Mouse (Mus musculus) hindbrain, embryonic 14.5 days (tissue): ENCODE measurements around the gene Wnt3a. TPM values are rescaled to one million over a fixed set of nuclear protein-coding genes. Genes with fewer than 3 reads are reported as not detected.

Experiments used
- ATAC-seq: fragments of 200-750 bp; cut with Nextera tagmentation; 2 replicates; pipeline ENCODE4 v1.8.0; 2017; ENCODE audit warnings: moderate number of reproducible peaks, mild to moderate bottlenecking, moderate TSS enrichment, moderate library complexity; ENCODE audit not compliant: low FRiP score
- DNase-seq: peaks from one replicate; pipeline ENCODE4 v3.0.0-alpha.2; 2015; ENCODE audit warnings: low spot score
- H3K27ac ChIP-seq: fragments of 300-500 bp; sonication (generic); 2 replicates; pipeline ENCODE4 v1.5.1; 2014; ENCODE audit warnings: mild to moderate bottlenecking, moderate library complexity
- H3K27me3 ChIP-seq: fragments of 300-500 bp; sonication (generic); 2 replicates; pipeline ENCODE4 v1.6.1; 2014; ENCODE audit warnings: mild to moderate bottlenecking, low read length, mixed read lengths; ENCODE audit not compliant: control insufficient read depth, insufficient read depth
- H3K36me3 ChIP-seq: fragments of 300-500 bp; sonication (generic); replicated peaks from 2 replicates; pipeline ENCODE4 v1.6.1; 2014; ENCODE audit not compliant: control insufficient read depth, insufficient read depth
- H3K4me1 ChIP-seq: fragments of 300-500 bp; sonication (generic); replicated peaks from 2 replicates; pipeline ENCODE4 v1.6.1; 2014; ENCODE audit warnings: antibody characterized with exemption, low read length, mixed read lengths; ENCODE audit not compliant: control insufficient read depth, insufficient read depth
- H3K4me2 ChIP-seq: fragments of 300-500 bp; sonication (generic); replicated peaks from 2 replicates; pipeline ENCODE4 v1.6.1; 2014; ENCODE audit warnings: mild to moderate bottlenecking, moderate library complexity
- H3K4me3 ChIP-seq: fragments of 300-500 bp; sonication (generic); replicated peaks from 2 replicates; pipeline ENCODE4 v1.5.1; 2014; ENCODE audit warnings: mild to moderate bottlenecking, low read length
- H3K9ac ChIP-seq: fragments of 300-500 bp; sonication (generic); 2 replicates; pipeline ENCODE4 v1.6.1; 2014
- H3K9me3 ChIP-seq: fragments of 300-500 bp; sonication (generic); 2 replicates; pipeline ENCODE4 v1.6.1; 2016; ENCODE audit warnings: low read length; ENCODE audit not compliant: control insufficient read depth
- WGBS: fragments of 180-500 bp; shearing (Covaris S2); extraction: QIAGEN DNeasy Blood & Tissue Kit; methylation state at CpG from one replicate; pipeline ENCODE4 v1.1.7; 2014; 5-methylcytosine and 5-hydroxymethylcytosine counted together
- polyA plus RNA-seq: library from polyadenylated mRNA; unstranded; fragments of >200 nt; fragmentation: Nextera tagmentation; extraction: Ambion mirVana; gene quantifications from 2 replicates; pipeline ENCODE4 v1.2.1, GENCODE M21; 2014

The Wnt3a gene
- polyA plus RNA-seq, 1 experiment from 2014 or later = 0.43 TPM

DNA sequence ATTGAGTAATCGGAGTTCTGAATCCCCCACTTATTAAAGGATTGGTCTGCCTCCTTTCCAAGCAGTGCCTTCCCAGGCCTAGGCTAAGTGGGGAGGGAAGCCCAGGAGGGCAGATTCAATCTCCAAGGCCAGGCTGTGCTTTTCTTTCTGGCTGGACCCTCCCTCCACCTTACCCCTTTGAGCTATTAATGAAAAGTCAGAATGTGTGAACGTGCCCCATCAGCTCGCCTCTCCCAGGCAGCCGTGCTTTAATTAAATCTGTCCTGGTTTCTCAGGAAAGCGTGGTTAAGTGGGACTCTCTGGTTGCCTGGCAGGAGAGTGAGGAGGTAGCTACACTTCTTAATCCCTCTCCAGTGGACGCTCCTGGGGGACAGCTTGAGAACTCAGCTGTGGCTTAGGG lies 39.1 kb upstream of the Wnt3a start:
- H3K4me1 ChIP-seq = peaks cover 9% of the 10 kb centered on the region
- DNase-seq (no peak), ATAC-seq (peak; percentile 41; the same call in 1 of the 2 replicates)
- H3K9ac ChIP-seq = 0 out of 2 replicates have a peak overlapping the region, but pooled peaks have one; percentile 12
- H3K27ac ChIP-seq = no peak overlapping the region; the same call in 1 of the 2 replicates
- H3K27me3 ChIP-seq = no peaks in the 10 kb centered on the region
- no peaks in the 10 kb centered on the region for H3K36me3 ChIP-seq
- H3K4me2 ChIP-seq = no peak overlapping the region
- H3K9me3 ChIP-seq = no peaks in the 10 kb centered on the region
- 21% methylated on average over 6 of the region's 6 CpGs for WGBS
- H3K4me3 ChIP-seq = no peak overlapping the region

- no peaks in the 10 kb centered on the region for H3K36me3 ChIP-seq
- 85% methylated on average over 18 of the region's 18 CpGs for WGBS
- no peaks in the 10 kb centered on the region for H3K9me3 ChIP-seq
- H3K4me2 ChIP-seq = no peak overlapping the region
- peaks cover 9% of the 10 kb centered on the region for H3K4me1 ChIP-seq
- no peak overlapping the region for H3K4me3 ChIP-seq
- no peak for ATAC-seq
- H3K27ac ChIP-seq = no peak overlapping the region
- H3K27me3 ChIP-seq = no peaks in the 10 kb centered on the region
- no peak for DNase-seq
- no peak overlapping the region for H3K9ac ChIP-seq
Observed at GRCm38 (mm10) chr11:59327625-59328024, 37.1 kb upstream of the Wnt3a start.

GRCm38 (mm10) chr11:59324777-59325176 lies 34.2 kb upstream of the Wnt3a start:
- no peaks in the 10 kb centered on the region for H3K9me3 ChIP-seq
- H3K9ac ChIP-seq = no peak overlapping the region
- no peaks in the 10 kb centered on the region for H3K36me3 ChIP-seq
- no peaks in the 10 kb centered on the region for H3K27me3 ChIP-seq
- ATAC-seq (no peak), DNase-seq (no peak)
- no peak overlapping the region for H3K27ac ChIP-seq
- 82% methylated on average over 5 of the region's 5 CpGs for WGBS
- no peak overlapping the region for H3K4me3 ChIP-seq
- peaks cover 6% of the 10 kb centered on the region for H3K4me1 ChIP-seq
- H3K4me2 ChIP-seq = no peak overlapping the region

DNA sequence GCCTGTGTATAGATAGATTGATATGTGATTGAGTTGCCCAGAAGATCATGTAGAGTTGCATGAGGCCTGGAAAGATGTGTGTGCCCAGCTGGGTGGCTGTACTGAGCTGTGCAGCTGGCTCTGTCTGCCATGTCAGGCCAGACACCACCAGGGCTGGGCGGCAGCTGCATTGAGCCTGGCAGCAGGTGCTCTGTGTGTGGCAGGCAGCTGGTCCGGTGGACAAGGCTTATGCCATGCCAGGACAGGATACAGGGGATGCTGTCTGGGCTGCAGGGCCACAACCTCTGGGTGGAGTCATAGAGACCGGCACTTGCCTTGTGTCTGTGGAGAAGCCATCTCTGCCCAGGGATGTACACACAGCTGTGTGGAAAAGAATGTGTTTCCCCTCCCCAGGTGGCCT lies 32.4 kb upstream of the Wnt3a start:
- Histone ChIP-seq H3K4me1 (no peaks in the 10 kb centered on the region), H3K9me3 (no peaks in the 10 kb centered on the region), H3K9ac (no peak overlapping the region), H3K36me3 (no peaks in the 10 kb centered on the region), H3K27me3 (no peaks in the 10 kb centered on the region), H3K27ac (no peak overlapping the region), H3K4me2 (no peak overlapping the region), H3K4me3 (no peak overlapping the region)
- ATAC-seq = no peak
- no peak for DNase-seq
- 76% methylated on average over 3 of the region's 3 CpGs for WGBS

- H3K4me2 ChIP-seq = no peak overlapping the region
- no peak for ATAC-seq
- H3K4me3 ChIP-seq = no peak overlapping the region
- no peaks in the 10 kb centered on the region for H3K27me3 ChIP-seq
- no peak for DNase-seq
- WGBS = 71% methylated on average over 6 of the region's 6 CpGs
- H3K36me3 ChIP-seq = no peaks in the 10 kb centered on the region
- H3K9ac ChIP-seq = no peak overlapping the region
- no peaks in the 10 kb centered on the region for H3K9me3 ChIP-seq
- 0 out of 2 replicates have a peak, but pooled peaks cover 13% of the 10 kb centered on the region for H3K4me1 ChIP-seq
- no peak overlapping the region for H3K27ac ChIP-seq
Observed at GRCm38 (mm10) chr11:59316517-59316916, 26.0 kb upstream of the Wnt3a start.

GRCm38 (mm10) chr11:59313944-59314343 lies 23.4 kb upstream of the Wnt3a start:
- H3K4me1 ChIP-seq = peaks cover 13% of the 10 kb centered on the region; the same call in 1 of the 2 replicates
- no peak overlapping the region for H3K9ac ChIP-seq
- H3K9me3 ChIP-seq = no peaks in the 10 kb centered on the region
- DNase-seq (no peak), ATAC-seq (0 out of 2 replicates have a peak, but pooled peaks have one; percentile 17)
- H3K4me2 ChIP-seq = no peak overlapping the region
- no peak overlapping the region for H3K4me3 ChIP-seq
- peaks cover 11% of the 10 kb centered on the region for H3K27me3 ChIP-seq
- no peaks in the 10 kb centered on the region for H3K36me3 ChIP-seq
- no peak overlapping the region for H3K27ac ChIP-seq
- 65% methylated on average over 11 of the region's 11 CpGs for WGBS

DNA sequence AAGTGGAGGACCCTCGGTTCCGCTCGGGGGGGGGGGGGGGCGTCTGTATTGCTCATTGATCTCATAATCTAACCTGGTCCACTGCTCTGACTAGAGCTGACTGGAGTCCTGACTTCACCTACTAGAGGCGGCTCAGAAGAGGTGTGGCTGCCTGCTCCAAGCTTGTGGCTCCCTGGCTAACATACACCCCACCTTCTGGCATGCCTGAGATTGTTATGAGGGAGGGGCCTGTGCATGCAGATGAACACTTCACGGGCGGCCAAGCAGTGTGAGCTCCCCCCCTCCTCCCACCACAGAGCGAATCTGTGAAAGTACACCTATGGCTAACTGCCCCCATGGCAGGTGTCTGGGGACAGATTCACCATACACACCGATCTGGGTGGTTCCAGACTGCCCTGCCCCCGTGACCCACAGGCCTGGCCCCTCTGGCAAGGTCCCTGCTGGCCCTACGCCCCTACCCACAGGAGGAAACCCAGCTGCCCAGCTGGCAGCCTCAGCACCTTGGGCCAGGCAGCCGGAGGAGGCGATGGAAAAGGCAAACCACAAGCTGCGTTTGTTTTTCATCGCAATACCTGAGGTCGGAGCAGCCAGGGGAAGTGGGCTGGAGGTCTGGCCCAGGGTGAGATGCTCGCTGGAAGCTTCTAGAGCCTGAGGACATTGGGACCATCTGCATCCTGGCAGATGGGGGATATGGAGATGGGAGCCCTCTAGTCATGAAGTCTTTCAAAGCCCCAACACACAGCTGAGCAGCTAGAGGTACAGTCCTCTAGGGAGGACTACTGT lies 22.7 kb upstream of the Wnt3a start:
- 61% methylated on average over 17 of the region's 17 CpGs for WGBS

DNA sequence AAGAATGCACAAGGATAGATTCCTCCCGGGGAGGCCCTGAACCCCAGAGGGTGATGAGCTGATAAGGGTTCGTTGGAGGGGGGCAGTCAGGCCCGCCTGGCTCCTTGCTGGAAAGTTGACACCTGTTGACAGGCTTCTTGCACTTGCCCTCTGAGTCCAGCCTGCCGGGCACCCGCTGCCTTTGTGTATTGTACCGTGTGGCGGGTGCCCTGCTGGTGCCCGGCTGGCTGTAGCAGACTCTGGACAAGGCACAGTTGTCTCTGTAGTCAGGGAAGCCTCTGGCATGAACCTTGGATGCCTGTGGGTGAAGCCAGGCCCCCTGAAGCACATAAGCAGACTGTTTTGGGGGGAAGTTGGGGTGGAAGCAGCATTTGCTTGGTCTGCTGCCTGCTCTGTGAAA lies 21.9 kb upstream of the Wnt3a start:
- H3K27me3 ChIP-seq = peaks cover 25% of the 10 kb centered on the region

More for the DNA sequence above, 22.7 kb upstream of the Wnt3a start:
- Histone ChIP-seq H3K4me3 (no peak overlapping the region), H3K27me3 (peaks cover 18% of the 10 kb centered on the region), H3K4me1 (peaks cover 15% of the 10 kb centered on the region; the same call in 1 of the 2 replicates), H3K36me3 (no peaks in the 10 kb centered on the region), H3K27ac (no peak overlapping the region), H3K4me2 (no peak overlapping the region), H3K9me3 (no peaks in the 10 kb centered on the region), H3K9ac (no peak overlapping the region)
- DNase-seq (no peak), ATAC-seq (no peak)

DNA sequence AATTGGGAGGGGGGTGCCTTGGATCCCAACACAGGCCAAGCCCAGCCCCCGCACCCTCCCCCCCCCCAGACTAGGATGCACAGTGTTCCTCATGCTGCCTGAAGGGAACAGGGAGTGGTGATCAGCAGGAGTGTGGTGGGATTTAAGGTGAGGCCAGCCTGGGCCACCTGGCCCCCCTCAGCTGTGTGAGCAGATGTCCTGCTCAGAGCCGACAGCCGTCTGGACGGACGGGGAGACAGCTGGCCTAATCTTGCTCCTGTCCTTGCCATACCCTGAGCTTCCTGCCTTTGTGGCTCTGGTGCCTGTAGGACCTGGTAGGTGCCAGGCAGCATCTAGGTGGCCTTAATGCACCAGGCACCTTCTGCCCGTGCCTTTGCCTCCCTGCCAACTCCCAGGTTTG lies 21.5 kb upstream of the Wnt3a start:
- ATAC-seq (no peak), DNase-seq (no peak)
- Histone ChIP-seq H3K4me1 (peaks cover 26% of the 10 kb centered on the region; the same call in 1 of the 2 replicates), H3K4me2 (no peak overlapping the region), H3K27ac (no peak overlapping the region), H3K27me3 (peaks cover 30% of the 10 kb centered on the region), H3K9ac (no peak overlapping the region), H3K4me3 (no peak overlapping the region), H3K9me3 (no peaks in the 10 kb centered on the region), H3K36me3 (no peaks in the 10 kb centered on the region)
- WGBS = 67% methylated on average over 6 of the region's 6 CpGs

More for the DNA sequence above, 21.9 kb upstream of the Wnt3a start:
- Histone ChIP-seq H3K36me3 (no peaks in the 10 kb centered on the region), H3K27ac (no peak overlapping the region), H3K9ac (no peak overlapping the region), H3K9me3 (no peaks in the 10 kb centered on the region), H3K4me1 (peaks cover 21% of the 10 kb centered on the region; the same call in 1 of the 2 replicates), H3K4me3 (no peak overlapping the region), H3K4me2 (no peak overlapping the region)
- WGBS = 49% methylated on average over 8 of the region's 8 CpGs
- no peak for DNase-seq
- ATAC-seq = no peak
